ENCODE assay signal across 26 mouse cellular contexts in genomic region chr17:28460388-28460787, GRCm38 (mm10). TPM values are rescaled to one million over a fixed set of nuclear protein-coding genes. Genes with fewer than 3 reads are reported as not detected.
DNase-seq lines count a peak whose midpoint lies in the region; ATAC-seq and TF ChIP-seq lines count a peak whose summit lies in the region.
"Had no signal": no experiment of that assay in that cellular context is flagged by ENCODE, and none has a peak within 500 bp of the region (broad histone marks: within the 10 kb centered on the region; RNA-seq: fewer than 3 reads in every experiment).

No protein-coding gene starts in this region.

- 0 out of 2 replicates have a peak overlapping the region, but pooled peaks have one; percentile 40 for H3K27ac ChIP-seq in lung, postnatal 0 days (ENCODE audit: low read length)
- H3K27ac ChIP-seq in liver, embryonic 16.5 days (ENCODE audit: low read length), result peak overlapping the region; percentile 39; the same call in 1 of the 2 replicates
- H3K27ac ChIP-seq: embryonic facial prominence, embryonic 10.5 days; embryonic facial prominence, embryonic 13.5 days; forebrain, embryonic 12.5 days; forebrain, embryonic 15.5 days; heart, adult 2 months; heart, embryonic 10.5 days; heart, embryonic 13.5 days; hindbrain, embryonic 12.5 days had no signal

- no peak for ATAC-seq in lung, postnatal 0 days
- peak; percentile 45 for ATAC-seq in liver, embryonic 16.5 days (ENCODE audit: low read depth)
- ATAC-seq: activated CD4-positive, CD25-positive, alpha-beta regulatory T cell, adult 4 months; forebrain, embryonic 15.5 days; hindbrain, embryonic 16.5 days had no signal

- H3K4me3 ChIP-seq in lung, postnatal 0 days (ENCODE audit: low read depth, low read length), result no peak overlapping the region
- no peak overlapping the region for H3K4me3 ChIP-seq in liver, embryonic 16.5 days (ENCODE audit: low read depth, low read length)
- H3K4me3 ChIP-seq: embryonic facial prominence, embryonic 10.5 days; embryonic facial prominence, embryonic 13.5 days; erythroblast, embryonic 14.5 days; forebrain, embryonic 12.5 days; forebrain, embryonic 15.5 days; heart, adult 2 months; heart, embryonic 10.5 days; heart, embryonic 13.5 days; hindbrain, embryonic 12.5 days had no signal

- H3K36me3 ChIP-seq in lung, postnatal 0 days (ENCODE audit: insufficient read depth, low read length), result no peaks in the 10 kb centered on the region
- H3K36me3 ChIP-seq in liver, embryonic 16.5 days (ENCODE audit: control insufficient read depth, insufficient read depth), result no peaks in the 10 kb centered on the region
- H3K36me3 ChIP-seq: embryonic facial prominence, embryonic 13.5 days; forebrain, embryonic 12.5 days; forebrain, embryonic 15.5 days; heart, embryonic 10.5 days; heart, embryonic 13.5 days; hindbrain, embryonic 12.5 days had no signal

- H3K27me3 ChIP-seq in lung, postnatal 0 days (replicated peaks; ENCODE audit: insufficient read depth, low read length), result no peaks in the 10 kb centered on the region
- no peaks in the 10 kb centered on the region for H3K27me3 ChIP-seq in liver, embryonic 16.5 days (ENCODE audit: control insufficient read depth, insufficient read depth, low read depth, low read length)
- H3K27me3 ChIP-seq: embryonic facial prominence, embryonic 13.5 days; forebrain, embryonic 12.5 days; forebrain, embryonic 15.5 days; heart, embryonic 13.5 days; hindbrain, embryonic 12.5 days had no signal

- no peaks in the 10 kb centered on the region; the same call in 1 of the 2 replicates for H3K4me1 ChIP-seq in lung, postnatal 0 days (ENCODE audit: insufficient read depth, low read depth, low read length)
- no peaks in the 10 kb centered on the region for H3K4me1 ChIP-seq in liver, embryonic 16.5 days (ENCODE audit: control insufficient read depth, low read depth, low read length)
- H3K4me1 ChIP-seq: forebrain, embryonic 12.5 days; forebrain, embryonic 15.5 days; hindbrain, embryonic 12.5 days had no signal

- WGBS in lung, postnatal 0 days, result 92% methylated on average over 1 of the region's 1 CpGs
- WGBS in liver, embryonic 16.5 days (ENCODE audit: insufficient replicate concordance), result 43% methylated on average over 1 of the region's 1 CpGs

- no peak overlapping the region for H3K4me2 ChIP-seq in lung, postnatal 0 days (replicated peaks; ENCODE audit: low read depth, low read length)
- H3K4me2 ChIP-seq in liver, embryonic 16.5 days (ENCODE audit: low read depth, low read length), result no peak overlapping the region
- H3K4me2 ChIP-seq: embryonic facial prominence, embryonic 13.5 days; forebrain, embryonic 12.5 days; forebrain, embryonic 15.5 days; heart, embryonic 13.5 days; hindbrain, embryonic 12.5 days had no signal

- no peak for TF ChIP-seq EP300 in lung, postnatal 0 days (IDR thresholded peaks at IDR 0.05)

- no peaks in the 10 kb centered on the region for H3K9me3 ChIP-seq in lung, postnatal 0 days (ENCODE audit: low read length)
- no peaks in the 10 kb centered on the region for H3K9me3 ChIP-seq in liver, embryonic 16.5 days (replicated peaks; ENCODE audit: control insufficient read depth, low read length)
- H3K9me3 ChIP-seq: embryonic facial prominence, embryonic 10.5 days; embryonic facial prominence, embryonic 13.5 days; forebrain, embryonic 12.5 days; forebrain, embryonic 15.5 days; heart, embryonic 10.5 days; heart, embryonic 13.5 days; hindbrain, embryonic 12.5 days had no signal

- TF ChIP-seq CTCF in lung, postnatal 0 days (IDR thresholded peaks at IDR 0.05), result no peak

- peak; percentile 73 for DNase-seq in heart, adult 11 months
- no peak for DNase-seq in heart, postnatal 4 days
- no peak for DNase-seq in lung, postnatal 0 days (ENCODE audit: low spot score)
- DNase-seq in lung, adult 18-20 months, result no peak
- no peak for DNase-seq in retina, embryonic 14.5 days (ENCODE audit: low spot score)
- DNase-seq: adrenal gland, adult 8-10 months; adrenal gland, postnatal 25 days; cerebellum, adult 11-12 months; cerebellum, adult 8-10 months; cerebellum, postnatal 10 days; cerebellum, postnatal 36 days; embryo, embryonic 11 days; gastrocnemius, postnatal 25 days; heart, adult 2 months; heart, postnatal 14 days had no signal

- no peak overlapping the region for H3K9ac ChIP-seq in lung, postnatal 0 days (replicated peaks; ENCODE audit: low read depth)
- no peak overlapping the region for H3K9ac ChIP-seq in liver, embryonic 16.5 days (ENCODE audit: low read depth, low read length)
- H3K9ac ChIP-seq: embryonic facial prominence, embryonic 13.5 days; forebrain, embryonic 12.5 days; forebrain, embryonic 15.5 days; heart, embryonic 13.5 days; hindbrain, embryonic 12.5 days had no signal

RNA-seq across cellular contexts. Expression of gene Fkbp5, which starts 56.9 kb away (rescaled TPM):
- 10 to 100 TPM; 21.4 to 22.0 TPM for total RNA-seq in heart, postnatal 4 days (2021)
- polyA plus RNA-seq in lung, postnatal 0 days (2015; fragmentation: Nextera tagmentation; extraction: Ambion mirVana), result 15.8 and 26.9 TPM in 2 replicates
- polyA plus RNA-seq in liver, embryonic 16.5 days (2015; fragmentation: Nextera tagmentation; extraction: Ambion mirVana), result 18.9 and 21.5 TPM in 2 replicates
